ENCODE assay signal across 8 mouse cellular contexts in genomic region chr1:62984566-62984965, GRCm38 (mm10).
DNase-seq lines count a peak whose midpoint lies in the region; ATAC-seq lines count a peak whose summit lies in the region.

No protein-coding gene starts in this region.

- no peak for ATAC-seq in monocyte, adult 5-6 weeks (replicated peaks; ENCODE audit: insufficient number of reproducible peaks, low FRiP score, low TSS enrichment, poor library complexity, severe bottlenecking)

- peak; percentile 36 for DNase-seq in NIH3T3 (ENCODE audit: low read depth)
- peak; percentile 31 for DNase-seq in cerebellum, adult 11-12 months
- DNase-seq in forelimb bud, embryonic 11.5 days (ENCODE audit: low read depth, low spot score) = peak; percentile 51
- peak; percentile 49 for DNase-seq in induced T-regulatory cell, adult 2 months (ENCODE audit: low read depth)
- DNase-seq in left cerebral cortex, adult 18-20 months (ENCODE audit: low spot score in 2 of 2) = peak; percentile 50 to 68
- peak; percentile 35 to 69 for DNase-seq in lung, postnatal 4 days
- peak; percentile 62 to 66 for DNase-seq in right cerebral cortex, adult 2 months (ENCODE audit: low spot score in 2 of 2)
